Mouse (Mus musculus): Measurements from ENCODE around the gene Gm20388.

Gene Gm20388

DNA sequence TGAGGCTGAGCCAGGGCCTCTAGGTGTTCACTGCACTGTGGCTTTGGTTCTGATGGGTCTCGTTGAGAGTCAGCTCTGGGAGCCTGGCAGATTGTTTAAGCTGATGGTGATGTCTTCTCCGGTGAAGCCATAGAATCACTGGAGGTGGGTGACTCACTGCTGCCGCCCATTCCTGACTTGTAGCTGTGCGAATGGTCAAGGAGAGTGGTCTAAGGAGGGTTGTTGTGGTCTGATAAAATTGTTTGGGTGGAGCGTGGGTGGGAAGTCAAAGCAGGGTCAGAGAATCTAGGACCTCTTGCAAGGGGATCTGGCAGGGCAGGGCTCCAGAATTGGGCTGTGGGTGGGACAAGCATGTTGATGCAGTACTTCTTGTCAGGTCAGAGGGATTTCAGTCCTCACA is 2100.0 kb downstream of the Gm20388 start:
- DNase-seq = no peak

DNA sequence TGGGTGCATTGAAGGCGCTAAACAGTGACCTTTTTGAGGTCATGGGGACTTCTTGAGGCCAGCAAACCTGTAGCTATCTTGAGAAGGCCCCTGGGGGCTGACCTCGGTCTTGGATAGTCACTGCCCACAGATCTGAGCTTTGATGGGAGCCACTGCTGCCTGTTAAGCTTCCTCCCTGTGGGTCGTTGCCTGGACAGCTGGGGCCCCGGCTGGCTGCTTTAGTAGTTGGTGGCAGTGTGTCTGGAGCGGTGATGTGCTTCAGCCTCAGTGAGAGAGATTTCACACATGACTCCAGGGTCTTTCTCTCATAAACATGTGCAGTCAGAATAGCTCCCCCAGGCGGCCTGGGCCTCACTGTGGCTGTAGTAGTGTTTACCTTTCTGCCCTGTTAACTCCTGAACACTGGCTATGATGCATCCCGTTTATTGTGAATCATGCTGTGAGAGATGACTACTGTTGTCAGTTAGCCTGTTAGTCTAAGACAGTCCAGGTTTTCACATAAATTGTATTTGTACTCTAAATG is 2100.5 kb downstream of the Gm20388 start:
- DNase-seq = no peak

DNA sequence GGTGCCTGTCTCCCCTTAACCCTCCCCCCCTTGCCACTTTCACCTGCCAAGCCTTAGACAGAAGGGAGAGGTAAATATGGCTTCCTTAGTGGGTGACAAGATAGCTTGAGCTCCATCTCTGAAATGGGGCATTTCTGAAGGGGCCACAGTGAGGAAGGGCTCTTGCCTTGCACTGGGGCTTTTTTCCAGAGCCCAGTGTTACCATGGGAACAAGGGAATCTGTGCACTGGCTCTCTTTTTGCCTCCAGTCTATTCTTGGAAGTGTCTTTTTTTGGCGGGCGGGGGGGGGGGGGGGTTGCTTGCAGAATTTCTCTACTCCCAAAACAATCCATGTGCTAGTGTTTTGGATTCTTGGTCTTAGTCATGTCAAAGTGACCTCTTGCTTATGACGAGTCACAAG is 2104.0 kb downstream of the Gm20388 start:
- DNase-seq = no peak

DNA sequence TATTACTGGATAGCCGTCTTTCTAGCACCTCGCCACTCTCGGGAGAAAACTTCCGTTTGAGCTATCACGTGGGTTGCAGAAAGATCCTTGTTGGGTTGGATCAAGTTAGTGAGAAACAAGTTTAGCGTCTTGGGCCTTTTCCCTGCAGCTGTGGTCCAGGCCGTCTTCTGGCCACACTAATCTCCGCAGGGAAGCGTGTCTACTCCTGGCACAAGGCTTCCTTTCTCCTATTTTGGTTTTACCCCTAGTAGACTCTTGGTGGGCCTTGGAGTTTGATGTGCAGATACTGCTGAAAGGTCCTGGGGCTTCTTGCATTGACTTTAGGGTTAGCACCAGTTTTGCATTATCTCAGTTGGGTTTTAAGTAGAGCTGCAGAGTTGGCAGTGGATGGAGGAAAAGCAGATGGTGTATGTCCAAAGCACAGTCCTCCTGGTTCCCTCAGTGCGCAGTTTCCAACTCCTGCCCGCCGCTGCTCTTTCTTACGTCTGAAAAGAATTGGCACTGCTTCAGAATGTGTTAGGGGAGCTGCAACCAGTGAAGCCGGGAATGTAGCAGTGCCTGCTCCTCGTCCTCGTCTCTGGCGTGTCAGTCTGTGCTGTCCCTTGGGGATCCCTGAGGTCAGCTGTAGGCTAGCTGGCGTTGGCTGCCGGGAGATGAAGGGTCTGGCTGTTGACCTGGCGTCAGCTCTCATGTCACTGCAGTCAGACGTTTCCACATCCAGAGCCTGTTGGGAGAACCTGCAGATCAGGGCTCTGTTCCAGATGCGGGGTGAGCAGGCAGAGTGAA is 2107.6 kb downstream of the Gm20388 start:
- DNase-seq = no peak

DNA sequence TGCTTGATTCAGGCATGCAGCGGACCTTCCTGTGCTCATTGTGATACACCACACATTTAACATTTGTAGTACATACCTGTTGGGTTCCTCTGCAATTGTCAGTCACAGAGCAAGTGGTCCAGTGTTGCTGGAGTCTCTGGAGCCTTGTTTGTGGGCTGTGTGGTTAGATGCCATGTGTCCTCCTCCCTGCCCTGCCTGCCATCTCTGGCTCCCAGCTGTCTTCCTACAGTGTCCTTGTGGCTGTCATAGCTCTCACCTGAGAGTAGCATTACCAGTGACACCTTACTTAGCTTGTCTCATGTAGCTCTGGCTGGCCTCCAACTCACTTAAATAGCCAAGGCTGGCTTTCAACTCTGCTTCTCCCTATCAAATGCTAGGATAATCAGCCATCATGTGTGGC is 2108.5 kb downstream of the Gm20388 start:
- DNase-seq = no peak

DNA sequence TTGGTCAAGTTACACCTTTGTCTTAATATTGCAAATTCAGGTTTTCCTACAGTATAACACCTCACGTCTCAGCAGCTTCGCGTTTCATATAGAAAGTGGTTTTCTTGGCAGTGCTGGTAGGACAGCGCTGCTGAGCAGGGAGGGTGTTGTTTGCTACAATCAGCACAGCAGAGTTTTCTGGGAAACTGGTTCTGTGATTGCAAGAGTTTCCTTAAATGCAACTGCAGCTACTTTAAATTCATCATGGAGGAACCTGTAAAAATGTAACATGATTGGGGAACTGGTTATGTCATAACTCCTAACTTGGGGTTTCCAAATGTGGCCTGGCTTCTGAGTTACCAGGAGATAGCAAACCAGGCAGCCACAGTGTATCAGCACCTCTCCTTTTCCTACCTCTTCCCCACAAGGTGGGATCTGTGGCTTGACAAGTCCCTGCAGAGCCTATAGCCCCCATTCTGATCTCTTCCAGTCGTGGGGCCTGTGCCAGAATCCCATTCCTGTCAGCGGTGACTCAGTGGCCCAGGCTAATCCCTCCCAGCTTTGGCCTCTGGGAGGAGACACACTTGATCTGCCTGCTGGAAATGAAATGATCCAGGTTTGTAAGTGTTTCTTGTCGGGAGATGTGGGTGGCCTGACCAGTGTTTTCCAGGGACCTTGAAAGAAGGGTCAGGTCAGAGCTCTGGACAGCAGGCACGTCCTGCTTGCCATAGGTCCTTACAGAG is 2109.6 kb downstream of the Gm20388 start:
- DNase-seq = no peak

DNA sequence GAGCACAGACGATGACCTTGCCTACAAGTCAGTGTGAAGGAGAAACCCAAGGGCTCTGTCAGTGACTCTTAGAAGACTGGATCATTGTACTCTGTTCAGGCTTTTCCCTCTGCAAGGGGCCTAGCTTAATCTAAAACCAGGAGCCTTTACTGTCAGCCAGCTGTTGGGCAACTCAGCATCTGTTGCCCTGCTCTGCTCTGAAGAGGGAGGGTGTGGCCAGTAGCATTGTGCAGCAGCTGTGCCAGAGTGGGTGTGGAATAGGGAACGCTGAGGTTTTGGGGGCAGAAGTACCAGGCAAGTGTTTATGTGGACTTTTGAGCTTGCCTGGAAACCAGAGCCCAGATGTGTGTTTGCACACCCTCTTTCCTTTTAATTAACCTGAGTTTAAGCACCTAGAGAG is 2111.1 kb downstream of the Gm20388 start:
- DNase-seq = peak; percentile 29

DNA sequence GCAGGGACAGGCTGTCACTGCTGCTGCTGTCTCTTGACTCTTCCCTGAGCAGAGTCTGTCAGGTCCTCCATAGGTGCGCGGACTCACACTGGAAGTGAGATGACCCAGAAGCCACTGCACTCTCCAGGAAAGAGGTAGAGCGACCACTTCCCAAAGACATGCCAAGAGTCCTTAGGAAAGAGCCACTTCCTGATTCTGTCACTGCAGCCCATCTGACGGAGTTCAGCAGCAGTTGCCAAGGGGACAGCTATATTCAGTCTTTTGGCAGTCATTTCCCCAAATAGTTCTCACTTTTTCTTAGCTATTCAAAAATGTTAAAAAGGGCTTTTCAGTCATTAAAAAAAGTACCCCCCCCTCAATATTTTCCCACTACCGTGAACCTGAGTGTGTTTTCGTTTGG is 2111.6 kb downstream of the Gm20388 start:
- DNase-seq = no peak

DNA sequence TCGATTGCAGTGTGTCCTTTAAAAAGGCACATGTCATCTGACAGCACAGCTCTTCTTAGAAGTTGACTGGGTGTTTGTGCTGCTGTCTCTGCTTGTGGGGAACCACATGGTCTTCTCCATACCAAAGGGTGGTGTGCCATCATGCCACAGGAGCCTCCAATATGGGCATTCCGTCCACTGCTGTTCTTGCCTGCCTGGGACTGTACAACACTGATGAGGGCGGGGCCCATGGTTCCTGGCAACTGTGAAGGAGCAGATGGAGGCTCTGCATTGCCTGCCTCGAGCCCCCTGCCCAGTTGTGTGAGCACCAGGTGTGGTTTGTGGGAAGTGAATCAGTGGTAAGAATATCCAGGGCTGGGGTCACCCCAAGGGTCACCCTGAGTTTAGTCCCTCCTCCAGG is 2112.1 kb downstream of the Gm20388 start:
- no peak for DNase-seq

DNA sequence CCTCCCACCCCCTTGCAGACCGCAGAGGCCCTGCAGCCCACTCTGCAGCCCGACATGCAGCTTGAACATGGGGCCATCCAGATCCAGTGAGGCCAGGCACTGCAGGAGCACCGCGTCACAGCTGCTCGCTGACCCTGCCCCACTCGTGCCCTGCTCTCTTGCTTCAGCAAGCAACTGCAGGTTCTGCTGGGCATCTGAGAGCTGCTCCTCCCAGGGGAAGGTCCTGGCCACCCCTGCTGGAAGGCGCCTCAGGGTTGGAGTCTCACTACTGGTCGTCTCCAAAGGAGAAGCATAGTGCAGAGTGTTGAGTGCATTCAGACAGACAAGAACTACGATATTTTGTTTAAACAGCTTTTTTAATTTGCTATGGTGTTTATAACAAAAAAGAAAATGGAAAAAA is 2114.9 kb downstream of the Gm20388 start:
- no peak for DNase-seq

DNA sequence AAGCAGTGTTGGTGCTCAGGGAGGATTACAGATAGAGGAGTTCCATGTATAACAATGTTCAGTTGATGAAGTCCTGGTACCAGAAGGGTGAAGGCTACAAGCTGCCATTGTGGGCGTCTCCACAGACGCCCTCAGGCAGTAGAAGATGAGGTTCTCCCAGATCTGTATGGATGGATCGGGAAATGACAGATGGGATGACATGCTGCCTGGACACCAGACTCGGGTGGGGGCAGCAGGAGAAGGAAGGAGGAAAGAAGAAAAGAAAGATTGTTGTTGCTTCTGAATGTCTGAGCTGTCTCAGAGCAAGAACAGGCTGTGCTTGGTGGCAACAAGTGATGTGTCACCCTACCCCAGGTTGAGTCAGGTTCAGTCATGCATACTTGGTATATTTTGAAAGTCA is 2117.5 kb downstream of the Gm20388 start:
- DNase-seq = no peak

DNA sequence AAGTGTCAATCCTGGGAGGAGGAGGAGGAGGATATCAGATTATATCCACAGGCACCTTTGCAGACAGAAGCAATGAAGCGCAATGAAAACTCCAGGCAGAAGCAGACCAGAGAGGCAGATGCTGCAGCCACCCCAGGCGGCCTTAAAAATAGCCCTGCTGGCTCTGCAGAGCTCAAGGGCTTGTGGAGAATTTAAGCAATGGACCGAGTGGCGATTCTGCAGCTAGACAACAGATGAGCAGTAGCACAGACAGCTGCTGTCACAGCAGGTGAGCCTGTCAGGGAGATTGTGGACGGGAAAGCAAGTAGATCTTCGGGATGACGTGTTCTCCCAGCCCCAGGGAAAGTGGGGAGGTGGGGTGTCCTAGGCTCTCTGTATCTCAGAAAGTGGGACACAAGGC is 2120.3 kb downstream of the Gm20388 start:
- DNase-seq = no peak

DNA sequence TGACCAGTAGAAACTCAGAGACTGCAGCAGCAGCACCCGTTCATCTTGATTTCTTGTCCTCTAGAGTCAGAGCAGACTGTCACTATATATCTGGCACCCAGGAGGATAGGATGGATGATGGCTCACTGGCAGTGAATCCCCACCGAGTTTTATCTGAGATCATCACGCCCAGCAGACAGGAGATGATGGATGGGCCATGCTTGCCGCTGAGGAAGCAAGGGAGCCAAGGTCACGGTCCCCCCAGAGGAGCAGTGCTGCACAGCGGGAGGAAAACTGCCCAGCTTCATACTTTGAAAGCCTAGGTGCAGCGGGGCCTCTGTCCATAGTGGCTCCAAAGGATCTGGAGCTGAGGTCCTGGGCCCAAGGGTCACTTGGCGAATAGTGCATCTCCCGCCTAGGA is 2122.1 kb downstream of the Gm20388 start:
- DNase-seq = no peak

DNA sequence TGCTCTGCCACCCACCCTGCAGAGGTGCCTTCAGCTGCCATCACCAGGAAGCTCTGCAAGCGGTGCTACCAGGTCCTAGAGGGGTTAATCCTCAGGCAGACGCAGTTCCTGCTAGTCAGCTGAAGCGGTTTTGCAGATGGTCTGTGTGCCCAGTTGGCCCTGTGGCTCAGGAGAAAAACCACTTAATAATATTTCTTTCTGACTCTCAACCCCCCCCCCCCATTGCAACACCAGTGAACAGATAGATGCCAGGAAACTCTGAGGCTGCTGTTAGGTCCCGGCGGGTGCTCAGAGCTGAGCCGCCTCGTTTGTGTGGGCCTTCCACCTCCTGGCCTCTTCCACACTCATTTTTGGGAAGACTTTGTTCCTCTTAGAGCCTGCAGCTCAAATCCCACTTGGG is 2124.9 kb downstream of the Gm20388 start:
- DNase-seq = no peak

DNA sequence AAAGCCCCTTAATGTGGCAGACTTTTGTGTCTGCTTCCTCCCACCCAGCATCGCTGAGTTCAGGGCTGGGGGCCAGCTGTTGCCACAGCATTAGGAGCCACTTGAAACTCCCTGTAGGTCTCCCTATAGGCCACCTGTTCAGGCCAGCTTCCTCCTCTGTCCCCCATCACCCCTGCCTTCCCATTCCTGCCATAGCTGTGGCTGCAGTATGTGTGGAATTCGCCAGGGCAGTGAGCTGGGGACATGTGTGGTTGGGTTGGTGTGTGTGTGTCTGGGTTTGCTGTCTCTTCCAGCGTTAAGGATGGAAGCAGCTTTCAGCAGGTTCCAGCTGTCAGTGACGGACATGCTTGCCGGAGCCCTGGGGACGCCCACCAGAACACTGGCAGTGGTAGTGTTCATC is 2125.7 kb downstream of the Gm20388 start:
- no peak for DNase-seq

DNA sequence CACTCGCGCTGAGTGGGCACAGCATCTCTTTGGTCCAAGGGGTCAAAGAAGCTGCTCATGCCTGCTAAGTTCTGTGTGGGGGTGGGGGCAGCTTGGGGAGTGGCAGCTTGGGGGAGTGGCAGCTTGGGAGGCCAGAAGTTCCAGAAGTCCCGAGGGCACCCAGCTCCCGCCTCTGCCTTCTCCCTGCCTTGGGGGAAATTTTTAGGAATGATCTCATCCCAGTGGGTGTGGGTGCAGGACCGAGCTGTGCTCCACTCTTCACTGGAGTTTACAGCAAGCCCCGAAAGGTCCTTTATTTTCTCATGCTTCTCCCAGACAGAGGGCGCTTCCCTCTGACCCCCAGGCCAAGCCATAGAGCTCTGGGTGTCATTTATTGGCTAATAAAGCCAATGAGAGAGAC is 2126.6 kb downstream of the Gm20388 start:
- DNase-seq = no peak

DNA sequence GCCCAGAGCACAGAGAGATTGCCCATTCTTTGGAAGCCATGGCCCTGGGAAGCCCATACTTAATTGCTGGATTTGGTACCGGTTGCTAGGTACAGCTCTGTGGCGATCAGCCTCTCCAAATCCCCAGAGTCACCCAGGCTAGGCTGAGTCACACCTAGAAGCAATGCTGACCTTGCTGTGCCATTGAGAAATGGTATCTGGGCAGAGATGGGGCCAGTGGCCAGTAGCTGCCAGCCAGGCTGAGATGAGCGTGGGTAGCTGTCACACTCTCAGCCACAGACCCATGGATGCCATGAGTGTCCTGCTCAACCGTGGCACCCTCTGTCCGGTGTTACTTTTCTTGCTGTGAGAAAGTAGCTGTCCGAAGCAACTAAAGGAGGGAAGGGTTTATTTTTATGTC is 2127.4 kb downstream of the Gm20388 start:
- DNase-seq = no peak

DNA sequence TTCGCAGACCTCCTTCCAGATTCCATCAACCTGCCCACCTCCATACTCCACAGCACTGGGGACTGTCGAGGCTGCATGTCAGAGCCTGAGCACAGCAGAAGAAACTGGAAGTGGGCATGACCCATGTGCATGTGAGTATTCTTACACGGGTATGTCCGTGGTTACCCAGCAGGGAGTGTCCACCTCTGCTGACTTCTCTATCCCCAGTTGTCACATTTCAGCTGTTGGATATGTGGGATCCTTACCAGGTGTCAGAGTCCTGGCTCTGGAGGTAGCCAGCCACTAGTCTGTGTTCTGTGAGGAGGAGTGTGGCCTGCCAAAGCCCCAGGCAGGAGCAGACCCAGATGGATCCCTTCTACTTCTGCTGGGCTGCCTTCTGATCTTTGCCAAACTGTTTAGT is 2128.8 kb downstream of the Gm20388 start:
- DNase-seq = no peak

DNA sequence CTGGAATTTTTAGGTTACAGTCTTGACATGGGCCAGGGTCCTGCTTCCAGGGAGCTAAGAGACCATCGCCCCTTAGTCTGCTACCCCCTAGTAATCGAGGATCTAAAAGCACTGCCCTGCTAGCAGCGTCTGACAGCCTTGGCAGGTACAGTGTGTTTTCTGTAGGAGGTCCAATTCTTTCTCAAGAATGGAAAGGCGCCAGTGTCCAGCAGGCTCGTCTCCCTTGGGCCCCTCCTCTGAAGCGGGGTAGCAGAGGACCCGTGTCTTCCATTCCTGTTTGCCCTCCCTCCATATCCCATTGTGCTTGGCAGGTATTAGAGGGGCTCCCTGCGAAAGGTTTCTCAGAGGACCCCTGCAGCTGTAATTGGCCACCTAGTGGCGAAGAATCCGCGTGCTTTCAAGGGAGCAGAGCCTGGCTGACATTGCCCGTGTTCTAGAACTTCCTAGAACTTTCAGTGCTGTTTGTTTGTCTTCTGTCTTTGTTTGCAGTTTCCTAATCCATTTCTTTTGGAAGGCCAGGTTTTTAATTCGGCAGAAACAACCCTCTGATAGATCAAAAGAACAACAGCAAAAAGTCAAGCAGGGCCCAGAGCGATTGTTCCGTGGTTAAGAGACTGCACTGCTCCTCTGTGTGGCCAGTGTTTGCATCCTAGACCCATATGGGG is 2136.7 kb downstream of the Gm20388 start:
- peak; percentile 6 for DNase-seq

DNA sequence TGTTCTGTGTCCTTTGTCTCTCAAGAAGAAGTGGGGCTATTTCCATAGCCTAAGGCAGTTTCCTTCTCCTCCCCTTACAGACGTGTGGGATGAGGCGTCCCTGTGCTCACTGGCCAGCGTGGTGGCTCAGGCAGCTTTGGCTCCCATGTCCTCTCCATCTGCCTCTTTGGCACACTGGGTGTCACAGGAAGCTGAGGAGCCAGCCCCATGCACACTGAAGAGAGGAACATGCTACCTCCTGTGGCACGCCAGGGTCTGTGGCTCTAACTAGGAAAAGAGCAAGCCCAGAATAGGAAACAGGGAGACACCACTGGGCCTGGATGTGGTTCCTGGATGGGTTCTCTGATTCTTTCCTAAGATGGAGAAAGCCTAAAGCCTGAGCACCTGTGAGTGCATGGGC is 2138.6 kb downstream of the Gm20388 start:
- DNase-seq = no peak

DNA sequence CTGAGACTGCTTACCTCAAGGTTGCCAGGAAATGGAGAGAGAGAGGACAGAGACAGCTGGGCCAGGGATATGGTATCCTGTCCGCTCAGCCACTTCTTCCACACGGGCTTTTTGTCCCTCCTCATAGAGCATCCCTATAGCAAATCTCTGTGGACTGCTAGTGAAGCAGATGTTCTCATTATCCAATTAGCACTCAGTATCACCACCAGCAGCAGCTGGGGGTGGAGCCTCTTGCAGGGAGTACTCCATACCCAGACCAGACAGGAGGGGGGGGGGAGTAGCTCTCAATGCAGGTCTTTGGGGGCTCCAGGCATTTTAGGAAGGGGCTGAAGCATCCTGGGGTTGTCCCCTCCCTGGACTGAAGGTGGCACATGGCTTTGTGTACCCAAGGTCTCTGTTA is 2139.3 kb downstream of the Gm20388 start:
- no peak for DNase-seq

DNA sequence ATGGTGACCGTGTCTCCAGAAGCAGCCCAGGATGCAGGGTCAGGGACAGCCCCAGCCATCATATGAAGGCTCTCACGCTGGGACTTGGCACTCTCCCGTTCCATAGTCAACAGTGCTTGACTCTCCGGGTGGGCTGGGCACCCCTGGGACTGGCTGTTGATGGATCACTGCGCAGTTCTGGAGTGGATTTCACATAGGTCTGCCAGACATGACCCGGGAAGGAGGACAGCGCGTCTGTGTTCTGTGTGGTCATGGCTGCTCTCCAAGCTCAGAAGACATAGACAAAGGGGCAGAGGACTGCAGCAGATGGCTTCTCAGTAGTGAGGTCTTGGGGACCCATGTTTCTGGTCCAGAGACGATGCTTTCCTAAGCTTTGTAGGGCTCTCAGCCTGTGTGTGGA is 2140.0 kb downstream of the Gm20388 start:
- peak; percentile 7 for DNase-seq

DNA sequence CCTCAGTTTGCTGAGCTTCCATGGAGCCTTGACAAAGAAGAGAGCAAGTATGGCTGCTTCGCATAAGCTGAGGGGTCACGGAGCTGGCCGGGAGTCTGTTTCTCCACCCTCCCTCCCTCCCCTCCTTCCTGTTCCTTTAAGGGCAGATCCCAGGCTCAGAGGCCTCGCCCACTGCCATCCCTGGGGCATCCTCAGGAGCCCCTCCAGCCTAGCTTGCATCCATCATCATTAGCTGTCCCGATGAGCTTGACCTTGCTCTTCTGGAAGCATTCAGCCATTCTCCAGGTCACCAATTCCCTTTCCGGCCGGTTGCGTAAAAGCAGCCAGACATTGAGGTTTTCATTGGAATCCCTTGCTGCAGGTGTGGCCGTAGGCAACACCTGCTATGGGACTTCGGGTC is 2144.7 kb downstream of the Gm20388 start:
- DNase-seq = no peak

DNA sequence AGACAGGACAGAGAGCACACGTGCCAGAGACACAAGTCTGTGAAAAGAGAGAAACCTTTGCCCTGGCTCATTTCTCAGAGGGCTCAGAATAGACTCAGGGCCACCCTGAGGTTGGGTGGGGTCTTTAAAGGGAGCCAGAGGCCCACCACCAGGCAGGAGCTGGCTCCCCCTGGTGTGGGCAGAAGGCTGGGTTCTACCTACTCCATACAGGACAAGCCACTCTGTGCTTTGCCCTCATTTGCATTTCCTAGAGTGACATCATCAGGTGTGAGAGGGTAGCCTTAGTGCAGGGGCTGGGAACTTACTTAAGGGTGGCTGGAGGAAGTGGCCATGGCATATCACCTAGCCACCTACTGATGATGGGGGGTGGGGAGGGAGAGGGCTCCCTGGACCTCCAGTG is 2145.5 kb downstream of the Gm20388 start:
- DNase-seq = no peak
